Mouse (Mus musculus): ENCODE data around the gene Ppil4. TPM values are rescaled to one million over a fixed set of nuclear protein-coding genes. Genes with fewer than 3 reads are reported as not detected.

Gene Ppil4
- polyA plus RNA-seq, 1 experiment, result 42.7 TPM

DNA sequence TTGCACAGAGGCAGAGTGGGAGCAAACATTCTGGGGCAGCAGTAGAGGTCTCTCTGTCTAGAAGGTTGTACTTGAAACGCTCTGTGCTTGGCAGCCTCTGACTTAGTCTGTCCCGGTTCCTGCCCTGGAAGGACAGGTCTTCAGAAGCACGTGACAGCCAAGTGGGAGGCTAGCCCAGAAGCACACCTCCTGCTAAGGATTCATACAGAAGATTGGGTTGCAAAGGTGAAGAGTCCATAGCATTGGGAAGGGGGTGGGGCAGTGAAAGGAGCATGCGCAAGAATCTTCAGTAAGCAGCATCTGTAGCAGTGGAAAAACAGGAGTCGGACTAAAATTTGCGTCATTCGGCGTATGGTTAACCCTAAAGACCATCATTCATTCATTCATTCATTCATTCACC lies 45.3 kb downstream of the Ppil4 start:
- no peak overlapping the region for H3K9ac ChIP-seq (ENCODE audit: low read depth, poor library complexity, severe bottlenecking)
- no peak for TF ChIP-seq EP300 (IDR thresholded peaks at IDR 0.05; ENCODE audit: insufficient read depth, low read depth, low read length)
- TF ChIP-seq POLR2A (IDR thresholded peaks at IDR 0.05; ENCODE audit: insufficient read depth, low read length), result no peak
- TF ChIP-seq CTCF (IDR thresholded peaks at IDR 0.05; ENCODE audit: low read depth, low read length), result no peak
- H3K27ac ChIP-seq (ENCODE audit: insufficient read depth, low read length), result no peak overlapping the region
- H3K27me3 ChIP-seq (ENCODE audit: control insufficient read depth, insufficient read depth, low read length, poor library complexity, severe bottlenecking), result no peaks in the 10 kb centered on the region; the same call in 1 of the 2 replicates
- no peaks in the 10 kb centered on the region for H3K4me1 ChIP-seq (ENCODE audit: control insufficient read depth, insufficient read depth, low read length)
- H3K4me3 ChIP-seq (ENCODE audit: low read depth, low read length), result no peak overlapping the region
- no peaks in the 10 kb centered on the region for H3K36me3 ChIP-seq (ENCODE audit: control insufficient read depth, insufficient read depth, low read length, poor library complexity, severe bottlenecking)
- no peaks in the 10 kb centered on the region for H3K9me3 ChIP-seq (replicated peaks; ENCODE audit: control insufficient read depth, insufficient read depth, low read length, poor library complexity, severe bottlenecking)

DNA sequence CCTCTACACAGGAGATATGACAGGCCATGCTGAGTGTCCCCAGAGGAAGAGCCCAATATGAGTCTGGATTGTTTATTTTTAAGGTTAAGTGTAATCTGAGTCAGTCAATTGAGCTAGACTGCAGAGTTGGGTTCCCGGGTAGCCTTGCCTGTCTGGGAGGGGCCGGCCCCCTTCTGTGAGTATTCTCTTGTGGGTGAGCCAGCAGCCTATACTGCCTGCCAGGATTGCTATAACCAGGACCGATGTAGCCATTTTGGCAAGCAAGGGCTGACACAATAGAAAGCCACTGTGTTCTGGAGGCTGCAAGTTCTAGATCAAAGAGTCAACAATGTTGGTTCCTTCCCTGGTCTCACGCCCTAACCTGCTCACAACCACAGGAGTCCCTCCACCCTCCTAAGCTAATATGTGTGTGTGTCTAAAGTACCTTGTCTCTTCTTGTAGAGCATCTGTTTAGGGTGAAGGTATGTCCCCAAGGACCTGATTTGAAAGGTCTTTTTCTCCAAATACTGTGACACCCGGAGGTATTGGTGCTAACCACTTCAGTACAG lies 46.3 kb downstream of the Ppil4 start:
- no peak overlapping the region for H3K27ac ChIP-seq (ENCODE audit: insufficient read depth, low read length)
- no peak overlapping the region for H3K9ac ChIP-seq (ENCODE audit: low read depth, poor library complexity, severe bottlenecking)
- no peaks in the 10 kb centered on the region for H3K36me3 ChIP-seq (ENCODE audit: control insufficient read depth, insufficient read depth, low read length, poor library complexity, severe bottlenecking)
- H3K4me1 ChIP-seq (ENCODE audit: control insufficient read depth, insufficient read depth, low read length), result no peaks in the 10 kb centered on the region
- TF ChIP-seq EP300 (IDR thresholded peaks at IDR 0.05; ENCODE audit: insufficient read depth, low read depth, low read length) (no peak), CTCF (IDR thresholded peaks at IDR 0.05; ENCODE audit: low read depth, low read length) (no peak), POLR2A (IDR thresholded peaks at IDR 0.05; ENCODE audit: insufficient read depth, low read length) (no peak)
- no peaks in the 10 kb centered on the region; the same call in 1 of the 2 replicates for H3K27me3 ChIP-seq (ENCODE audit: control insufficient read depth, insufficient read depth, low read length, poor library complexity, severe bottlenecking)
- no peaks in the 10 kb centered on the region for H3K9me3 ChIP-seq (replicated peaks; ENCODE audit: control insufficient read depth, insufficient read depth, low read length, poor library complexity, severe bottlenecking)
- H3K4me3 ChIP-seq (ENCODE audit: low read depth, low read length), result no peak overlapping the region

GRCm38 (mm10) chr10:7839551-7840352 lies 47.1 kb downstream of the Ppil4 start:
- Histone ChIP-seq H3K9ac (ENCODE audit: low read depth, poor library complexity, severe bottlenecking) (no peak overlapping the region), H3K27me3 (ENCODE audit: control insufficient read depth, insufficient read depth, low read length, poor library complexity, severe bottlenecking) (no peaks in the 10 kb centered on the region; the same call in 1 of the 2 replicates), H3K4me3 (ENCODE audit: low read depth, low read length) (no peak overlapping the region), H3K27ac (ENCODE audit: insufficient read depth, low read length) (no peak overlapping the region), H3K4me1 (ENCODE audit: control insufficient read depth, insufficient read depth, low read length) (no peaks in the 10 kb centered on the region), H3K9me3 (replicated peaks; ENCODE audit: control insufficient read depth, insufficient read depth, low read length, poor library complexity, severe bottlenecking) (no peaks in the 10 kb centered on the region), H3K36me3 (ENCODE audit: control insufficient read depth, insufficient read depth, low read length, poor library complexity, severe bottlenecking) (no peaks in the 10 kb centered on the region)
- TF ChIP-seq EP300 (IDR thresholded peaks at IDR 0.05; ENCODE audit: insufficient read depth, low read depth, low read length) (no peak), POLR2A (IDR thresholded peaks at IDR 0.05; ENCODE audit: insufficient read depth, low read length) (no peak), CTCF (IDR thresholded peaks at IDR 0.05; ENCODE audit: low read depth, low read length) (no peak)

DNA sequence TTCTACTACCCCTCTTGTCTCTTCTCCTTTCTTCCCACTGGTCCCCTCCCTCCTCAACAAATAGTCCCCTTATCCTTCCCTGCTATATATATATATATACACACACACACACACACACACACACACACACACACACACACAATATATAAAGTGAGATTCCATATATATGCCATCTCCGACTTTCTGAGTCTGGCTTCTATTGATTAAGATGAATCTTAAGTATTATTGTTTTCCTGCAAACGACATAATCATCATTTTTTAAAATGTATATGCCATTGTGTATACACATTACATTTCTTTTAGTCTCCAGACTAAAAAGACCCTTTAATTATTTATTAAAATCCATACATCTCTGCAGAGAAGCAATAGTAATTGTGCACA lies 47.7 kb downstream of the Ppil4 start:
- Histone ChIP-seq H3K27ac (ENCODE audit: insufficient read depth, low read length) (no peak overlapping the region), H3K4me1 (ENCODE audit: control insufficient read depth, insufficient read depth, low read length) (no peaks in the 10 kb centered on the region), H3K4me3 (ENCODE audit: low read depth, low read length) (no peak overlapping the region), H3K27me3 (ENCODE audit: control insufficient read depth, insufficient read depth, low read length, poor library complexity, severe bottlenecking) (no peaks in the 10 kb centered on the region), H3K9me3 (replicated peaks; ENCODE audit: control insufficient read depth, insufficient read depth, low read length, poor library complexity, severe bottlenecking) (no peaks in the 10 kb centered on the region), H3K9ac (ENCODE audit: low read depth, poor library complexity, severe bottlenecking) (no peak overlapping the region), H3K36me3 (ENCODE audit: control insufficient read depth, insufficient read depth, low read length, poor library complexity, severe bottlenecking) (no peaks in the 10 kb centered on the region)
- TF ChIP-seq EP300 (IDR thresholded peaks at IDR 0.05; ENCODE audit: insufficient read depth, low read depth, low read length), result no peak
- no peak for TF ChIP-seq CTCF (IDR thresholded peaks at IDR 0.05; ENCODE audit: low read depth, low read length)
- no peak for TF ChIP-seq POLR2A (IDR thresholded peaks at IDR 0.05; ENCODE audit: insufficient read depth, low read length)

- Histone ChIP-seq H3K9me3 (replicated peaks; ENCODE audit: control insufficient read depth, insufficient read depth, low read length, poor library complexity, severe bottlenecking) (no peaks in the 10 kb centered on the region), H3K36me3 (ENCODE audit: control insufficient read depth, insufficient read depth, low read length, poor library complexity, severe bottlenecking) (no peaks in the 10 kb centered on the region), H3K27ac (ENCODE audit: insufficient read depth, low read length) (no peak overlapping the region), H3K4me3 (ENCODE audit: low read depth, low read length) (no peak overlapping the region), H3K4me1 (ENCODE audit: control insufficient read depth, insufficient read depth, low read length) (no peaks in the 10 kb centered on the region), H3K9ac (ENCODE audit: low read depth, poor library complexity, severe bottlenecking) (no peak overlapping the region), H3K27me3 (ENCODE audit: control insufficient read depth, insufficient read depth, low read length, poor library complexity, severe bottlenecking) (no peaks in the 10 kb centered on the region)
- TF ChIP-seq EP300 (IDR thresholded peaks at IDR 0.05; ENCODE audit: insufficient read depth, low read depth, low read length) (no peak), CTCF (IDR thresholded peaks at IDR 0.05; ENCODE audit: low read depth, low read length) (no peak), POLR2A (IDR thresholded peaks at IDR 0.05; ENCODE audit: insufficient read depth, low read length) (no peak)
Observed at GRCm38 (mm10) chr10:7840785-7841184, 48.1 kb downstream of the Ppil4 start.

DNA sequence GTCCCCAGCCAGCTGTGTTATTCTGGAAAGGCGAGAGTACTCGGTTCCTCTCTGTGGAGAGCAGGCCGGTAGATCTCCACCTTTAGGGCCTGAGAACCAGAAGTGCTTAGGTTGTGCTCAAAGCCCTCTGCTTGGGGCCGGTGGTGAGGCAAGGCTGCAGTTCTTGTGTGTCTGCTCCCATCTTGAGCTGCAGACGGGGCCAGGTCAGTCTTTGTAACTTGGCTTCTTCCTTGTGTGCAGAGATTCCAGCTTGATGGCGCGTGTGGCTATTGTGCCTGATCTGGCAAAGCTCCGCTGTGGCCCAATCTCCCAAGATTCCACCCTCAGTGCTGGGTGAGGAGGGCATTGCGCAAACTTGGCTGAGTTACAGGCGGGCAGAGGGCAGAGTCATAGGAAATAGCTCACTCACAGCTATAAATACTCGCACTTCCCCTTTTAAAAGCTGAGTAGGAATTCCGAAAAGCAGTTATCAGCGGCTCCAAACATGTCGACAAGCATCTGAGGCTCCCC lies 48.9 kb downstream of the Ppil4 start:
- Histone ChIP-seq H3K36me3 (ENCODE audit: control insufficient read depth, insufficient read depth, low read length, poor library complexity, severe bottlenecking) (no peaks in the 10 kb centered on the region), H3K9ac (ENCODE audit: low read depth, poor library complexity, severe bottlenecking) (no peak overlapping the region), H3K4me1 (ENCODE audit: control insufficient read depth, insufficient read depth, low read length) (no peaks in the 10 kb centered on the region), H3K27ac (ENCODE audit: insufficient read depth, low read length) (no peak overlapping the region), H3K27me3 (ENCODE audit: control insufficient read depth, insufficient read depth, low read length, poor library complexity, severe bottlenecking) (no peaks in the 10 kb centered on the region), H3K9me3 (replicated peaks; ENCODE audit: control insufficient read depth, insufficient read depth, low read length, poor library complexity, severe bottlenecking) (no peaks in the 10 kb centered on the region), H3K4me3 (ENCODE audit: low read depth, low read length) (no peak overlapping the region)
- TF ChIP-seq EP300 (IDR thresholded peaks at IDR 0.05; ENCODE audit: insufficient read depth, low read depth, low read length) (no peak), CTCF (IDR thresholded peaks at IDR 0.05; ENCODE audit: low read depth, low read length) (no peak), POLR2A (IDR thresholded peaks at IDR 0.05; ENCODE audit: insufficient read depth, low read length) (no peak)

Data from ES-Bruce4 (cell line).